Mouse (Mus musculus): ENCODE data around the gene Caml. TPM values are rescaled to one million over a fixed set of nuclear protein-coding genes. Genes with fewer than 3 reads are reported as not detected.
A peak's percentile ranks its signal among the peaks of the same experiment; 100 is the strongest.
"Not testable (repeated sequence)": the region's sequence is repeated elsewhere in the genome, so short reads cannot be mapped to it uniquely, and the experiment has no call there.

Gene Caml
- polyA plus RNA-seq (2017; shearing (Covaris generic)): 10 to 100 TPM; 28.6 to 51.1 (median 40.0) TPM

- ATAC-seq: peak; percentile 97
These were observed at the start of gene Caml for GRCm38 (mm10) chr13:55622649-55623541. Caml (plus strand) TSS chr13:55623005.

- ATAC-seq: no peak
These were observed 49.4 kb upstream of the Caml start, which contains the start of gene Tmed9 for GRCm38 (mm10) chr13:55573432-55573831. Tmed9 (plus strand) TSS chr13:55573732.

GRCm38 (mm10) chr13:55574321-55574720 lies 48.5 kb upstream of the Caml start:
- no peak for ATAC-seq

GRCm38 (mm10) chr13:55575932-55576331 lies 46.9 kb upstream of the Caml start:
- no peak for ATAC-seq

GRCm38 (mm10) chr13:55576872-55577271 lies 45.9 kb upstream of the Caml start:
- ATAC-seq: not testable (repeated sequence)

GRCm38 (mm10) chr13:55578086-55578485 lies 44.7 kb upstream of the Caml start:
- no peak for ATAC-seq

GRCm38 (mm10) chr13:55591961-55592490 lies 30.8 kb upstream of the Caml start:
- ATAC-seq: no peak

- peak; percentile 96 for ATAC-seq
These were observed 30.1 kb upstream of the Caml start for GRCm38 (mm10) chr13:55592512-55593253.

- peak; percentile 22 for ATAC-seq
These were observed 29.5 kb upstream of the Caml start for GRCm38 (mm10) chr13:55593254-55593747.

- ATAC-seq: no peak
These were observed 27.4 kb upstream of the Caml start for GRCm38 (mm10) chr13:55595375-55595774.

- no peak for ATAC-seq
These were observed 26.0 kb upstream of the Caml start for GRCm38 (mm10) chr13:55596802-55597201.

- ATAC-seq: peak; percentile 51
These were observed 23.0 kb upstream of the Caml start, which contains the start of gene B4galt7 for GRCm38 (mm10) chr13:55599566-55600540. B4galt7 (plus strand) TSS chr13:55599896.

GRCm38 (mm10) chr13:55600657-55601056 lies 22.1 kb upstream of the Caml start:
- ATAC-seq: peak; percentile 79

- peak; percentile 51 for ATAC-seq
These were observed 21.2 kb upstream of the Caml start for GRCm38 (mm10) chr13:55601611-55602010.

GRCm38 (mm10) chr13:55604606-55605005 lies 18.2 kb upstream of the Caml start:
- ATAC-seq: no peak

GRCm38 (mm10) chr13:55606899-55607623 lies 15.7 kb upstream of the Caml start:
- no peak for ATAC-seq

GRCm38 (mm10) chr13:55607624-55608006 lies 15.2 kb upstream of the Caml start:
- ATAC-seq: no peak

GRCm38 (mm10) chr13:55611996-55612395 lies 10.8 kb upstream of the Caml start:
- ATAC-seq: no peak

- no peak for ATAC-seq
These were observed 9.3 kb upstream of the Caml start for GRCm38 (mm10) chr13:55613471-55613870.

GRCm38 (mm10) chr13:55619328-55619727 lies 3.5 kb upstream of the Caml start:
- no peak for ATAC-seq

- no peak for ATAC-seq
These were observed 2.5 kb upstream of the Caml start for GRCm38 (mm10) chr13:55620275-55620674.

Measured in inflammation-experienced regulatory T-cells, adult 6 months (primary cell).